8 mouse cellular contexts compared by ENCODE assay signal in the genomic region with DNA sequence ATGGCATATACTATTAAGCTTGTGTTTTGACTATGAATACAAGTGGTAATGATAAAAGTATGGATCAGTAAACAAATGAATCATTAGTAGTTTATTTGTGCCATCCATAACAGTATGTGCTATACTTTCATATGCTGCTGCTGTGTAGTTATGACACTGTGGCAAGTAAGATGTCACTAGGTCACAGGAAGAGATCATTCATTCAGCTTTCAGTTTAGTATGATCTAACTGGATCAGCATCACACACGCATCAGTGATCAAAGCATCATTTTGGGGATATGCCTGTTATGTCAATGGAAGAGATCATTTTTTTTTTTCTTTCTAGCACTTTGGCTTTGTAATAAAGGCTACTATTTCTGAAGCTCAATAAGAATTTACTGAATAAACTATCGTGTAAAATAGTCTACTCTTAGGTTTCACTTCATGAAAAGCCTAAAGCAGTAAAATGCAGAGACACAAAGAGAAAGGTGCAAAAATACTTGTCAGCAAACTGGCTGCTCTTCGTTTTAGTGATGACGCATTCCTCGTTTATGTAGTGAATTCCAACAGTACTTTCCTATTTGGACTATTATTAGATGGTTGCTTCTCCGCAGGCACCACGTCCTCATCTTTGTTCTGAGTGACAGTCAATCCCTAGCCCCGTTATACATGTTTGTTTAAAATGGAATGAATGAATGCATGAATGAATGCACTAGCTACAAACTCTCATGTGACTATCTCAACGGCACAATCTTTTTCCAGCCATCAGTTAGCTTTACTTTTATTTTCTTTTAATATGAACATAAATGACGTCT. TPM values are rescaled to one million over a fixed set of nuclear protein-coding genes. Genes with fewer than 3 reads are reported as not detected.
DNase-seq lines count a peak whose midpoint lies in the region; ATAC-seq and TF ChIP-seq lines count a peak whose summit lies in the region.

No protein-coding gene starts in this region.

- ATAC-seq in forebrain, embryonic 12.5 days (ENCODE audit: low FRiP score): no peak
- ATAC-seq in limb, embryonic 14.5 days (ENCODE audit: low FRiP score, low read depth): no peak
- no peak for ATAC-seq in stomach, embryonic 14.5 days (ENCODE audit: insufficient number of reproducible peaks, insufficient read depth, low FRiP score, low read depth)

- 36% methylated on average over 10 of the region's 10 CpGs for WGBS in forebrain, embryonic 12.5 days
- WGBS in limb, embryonic 14.5 days: 48% methylated on average over 10 of the region's 10 CpGs
- 25% methylated on average over 10 of the region's 10 CpGs for WGBS in stomach, embryonic 14.5 days

- TF ChIP-seq POLR2A in limb, embryonic 14.5 days (IDR thresholded peaks at IDR 0.05; ENCODE audit: borderline replicate concordance, extremely low read depth, insufficient read depth, insufficient read length): no peak

- H3K4me2 ChIP-seq in forebrain, embryonic 12.5 days: peak overlapping the region; percentile 61
- H3K4me2 ChIP-seq in limb, embryonic 14.5 days (replicated peaks; ENCODE audit: low read depth, low read length, severe bottlenecking): peak overlapping the region; percentile 62
- peak overlapping the region; percentile 66 for H3K4me2 ChIP-seq in stomach, embryonic 14.5 days (replicated peaks; ENCODE audit: low read depth, low read length)

- no peak for TF ChIP-seq CTCF in layer of hippocampus, adult 2 months (conservative IDR thresholded peaks at IDR 0.05)

- no peaks in the 10 kb centered on the region for H3K27me3 ChIP-seq in forebrain, embryonic 12.5 days
- H3K27me3 ChIP-seq in limb, embryonic 14.5 days (ENCODE audit: control insufficient read depth, insufficient read depth, low read length): no peaks in the 10 kb centered on the region
- no peaks in the 10 kb centered on the region for H3K27me3 ChIP-seq in stomach, embryonic 14.5 days (ENCODE audit: control insufficient read depth, insufficient read depth, low read length)

- H3K9me3 ChIP-seq in forebrain, embryonic 12.5 days: no peaks in the 10 kb centered on the region
- H3K9me3 ChIP-seq in limb, embryonic 14.5 days (ENCODE audit: control insufficient read depth, low read length): no peaks in the 10 kb centered on the region
- no peaks in the 10 kb centered on the region for H3K9me3 ChIP-seq in stomach, embryonic 14.5 days (ENCODE audit: control insufficient read depth, low read depth, low read length)

- DNase-seq in layer of hippocampus, adult 2 months (ENCODE audit: low spot score in 2 of 2): no peak
- DNase-seq in layer of hippocampus, adult 8-10 months (ENCODE audit: low spot score in 2 of 2): no peak
- peak; percentile 87 for DNase-seq in Muller cell, postnatal 12 days (ENCODE audit: inconsistent ontology term)
- no peak for DNase-seq in limb, embryonic 14.5 days (ENCODE audit: low spot score)
- no peak for DNase-seq in kidney, adult 18-20 months
- DNase-seq in thymus, postnatal 4 days: no peak

- H3K4me3 ChIP-seq in layer of hippocampus, adult 2 months: peak overlapping the region; percentile 92
- peak overlapping the region; percentile 85 for H3K4me3 ChIP-seq in forebrain, embryonic 12.5 days (replicated peaks)
- peak overlapping the region; percentile 93 for H3K4me3 ChIP-seq in limb, embryonic 14.5 days (replicated peaks; ENCODE audit: low read length)
- peak overlapping the region; percentile 87 for H3K4me3 ChIP-seq in stomach, embryonic 14.5 days (ENCODE audit: low read depth, low read length)

- peak overlapping the region; percentile 95 for H3K27ac ChIP-seq in layer of hippocampus, adult 2 months
- H3K27ac ChIP-seq in forebrain, embryonic 12.5 days: no peak overlapping the region
- H3K27ac ChIP-seq in limb, embryonic 14.5 days (replicated peaks; ENCODE audit: low read depth, low read length): no peak overlapping the region
- H3K27ac ChIP-seq in stomach, embryonic 14.5 days (ENCODE audit: low read length): 0 out of 2 replicates have a peak overlapping the region, but pooled peaks have one; percentile 93

- H3K36me3 ChIP-seq in forebrain, embryonic 12.5 days (replicated peaks): 0 out of 2 replicates have a peak, but pooled peaks cover 7% of the 10 kb centered on the region
- H3K36me3 ChIP-seq in limb, embryonic 14.5 days (ENCODE audit: control insufficient read depth, insufficient read depth, low read length): no peaks in the 10 kb centered on the region
- no peaks in the 10 kb centered on the region for H3K36me3 ChIP-seq in stomach, embryonic 14.5 days (ENCODE audit: control insufficient read depth, insufficient read depth, low read length)

- peaks cover 19% of the 10 kb centered on the region for H3K4me1 ChIP-seq in forebrain, embryonic 12.5 days
- peaks cover 9% of the 10 kb centered on the region; the same call in 1 of the 2 replicates for H3K4me1 ChIP-seq in limb, embryonic 14.5 days (ENCODE audit: control insufficient read depth, insufficient read depth, low read length)
- H3K4me1 ChIP-seq in stomach, embryonic 14.5 days (ENCODE audit: control insufficient read depth, insufficient read depth, low read length): peaks cover 11% of the 10 kb centered on the region

- H3K9ac ChIP-seq in forebrain, embryonic 12.5 days: peak overlapping the region; percentile 97
- H3K9ac ChIP-seq in limb, embryonic 14.5 days (ENCODE audit: low read depth, low read length, severe bottlenecking): peak overlapping the region; percentile 100
- peak overlapping the region; percentile 97 for H3K9ac ChIP-seq in stomach, embryonic 14.5 days (replicated peaks; ENCODE audit: low read depth, low read length)

RNA-seq across cellular contexts. Expression of a gene that starts 1.3 kb away (rescaled TPM):
- total RNA-seq in layer of hippocampus, adult 2 months (2021): 10 to 100 TPM; 83.7 to 84.5 TPM
- 10 to 100 TPM; 70.0 to 87.9 (median 81.9) TPM for total RNA-seq in layer of hippocampus, adult 8-10 months (2022)
- 50.6 and 53.4 TPM in 2 replicates for polyA plus RNA-seq in forebrain, embryonic 12.5 days (2016; fragmentation: Nextera tagmentation; extraction: Ambion mirVana)
- 46.9 and 53.0 TPM in 2 replicates for polyA plus RNA-seq in limb, embryonic 14.5 days (2012; rRNA removed)
- polyA plus RNA-seq in limb, embryonic 14.5 days (2014; fragmentation: Nextera tagmentation; extraction: Ambion mirVana): 36.4 and 39.8 TPM in 2 replicates
- polyA plus RNA-seq in stomach, embryonic 14.5 days (2014; fragmentation: Nextera tagmentation; extraction: Ambion mirVana): 36.1 and 40.6 TPM in 2 replicates

RNA-seq across cellular contexts. Expression of a gene that starts 1.4 kb away (rescaled TPM):
- 1 to 10 TPM; 2.1 to 2.6 TPM for total RNA-seq in layer of hippocampus, adult 2 months (2021)
- 1 to 10 TPM in 3 of 4 experiments, under 1 TPM in 1; 0.89 to 2.4 (median 2.3) TPM for total RNA-seq in layer of hippocampus, adult 8-10 months (2022)
- polyA plus RNA-seq in forebrain, embryonic 12.5 days (2016; fragmentation: Nextera tagmentation; extraction: Ambion mirVana): 52.3 and 54.5 TPM in 2 replicates
- polyA plus RNA-seq in limb, embryonic 14.5 days (2012; rRNA removed): 33.2 and 37.5 TPM in 2 replicates
- polyA plus RNA-seq in limb, embryonic 14.5 days (2014; fragmentation: Nextera tagmentation; extraction: Ambion mirVana): 26.2 and 26.7 TPM in 2 replicates
- polyA plus RNA-seq in stomach, embryonic 14.5 days (2014; fragmentation: Nextera tagmentation; extraction: Ambion mirVana): 34.9 and 35.4 TPM in 2 replicates

Comparison
In these comparisons a context has a peak if more than half of its experiments do, and no peak if none do; other contexts are left out.
1. H3K27ac ChIP-seq: peak in layer of hippocampus, adult 2 months (single experiment) and stomach, embryonic 14.5 days (single experiment); none in forebrain, embryonic 12.5 days (single experiment) and limb, embryonic 14.5 days (single experiment).
2. Peak in every context shown above with its lines, with median percentiles within 50 percentile points of each other: H3K4me3 ChIP-seq, H3K4me2 ChIP-seq and H3K9ac ChIP-seq.